Mouse (Mus musculus): ENCODE data around the gene Olfr482.

Olfr482 gene

GRCm38 (mm10) chr7:108097486-108097885 lies at the start of gene Olfr482:
Olfr482 (minus strand) TSS chr7:108097586.
- no peak for DNase-seq (ENCODE audit: low read depth)

DNA sequence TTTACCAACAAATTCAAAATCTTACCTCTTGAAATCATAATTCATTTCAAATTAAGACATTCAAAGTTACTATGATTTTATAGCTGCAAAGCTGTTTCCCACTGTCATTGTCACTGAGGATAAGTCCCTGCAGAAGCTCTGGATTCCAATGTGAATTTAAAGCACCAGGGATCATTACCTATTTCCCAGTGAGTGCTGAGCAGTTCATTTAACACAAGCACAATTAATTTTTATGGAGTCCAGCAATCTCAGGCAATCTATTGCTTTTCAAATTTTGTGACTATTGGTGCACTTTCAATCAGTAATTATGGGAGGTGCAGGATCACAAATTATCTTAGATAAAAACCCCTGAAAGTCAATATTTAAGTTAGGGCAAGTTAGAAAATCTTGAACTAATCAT lies 30.0 kb upstream of the Olfr482 start, which contains the start of gene Olfr484:
Olfr484 (minus strand) TSS at position 101 of the 400 bp plus-strand sequence.
- no peak for DNase-seq (ENCODE audit: low read depth)

GRCm38 (mm10) chr7:108121416-108121815 lies 24.0 kb upstream of the Olfr482 start:
- no peak for DNase-seq (ENCODE audit: low read depth)

GRCm38 (mm10) chr7:108120681-108121080 lies 23.3 kb upstream of the Olfr482 start:
- DNase-seq (ENCODE audit: low read depth), result no peak

- no peak for DNase-seq (ENCODE audit: low read depth)
These were observed 3.2 kb upstream of the Olfr482 start, which contains the start of gene Olfr483 for GRCm38 (mm10) chr7:108100549-108100948. Olfr483 (plus strand) TSS chr7:108100849.

DNA sequence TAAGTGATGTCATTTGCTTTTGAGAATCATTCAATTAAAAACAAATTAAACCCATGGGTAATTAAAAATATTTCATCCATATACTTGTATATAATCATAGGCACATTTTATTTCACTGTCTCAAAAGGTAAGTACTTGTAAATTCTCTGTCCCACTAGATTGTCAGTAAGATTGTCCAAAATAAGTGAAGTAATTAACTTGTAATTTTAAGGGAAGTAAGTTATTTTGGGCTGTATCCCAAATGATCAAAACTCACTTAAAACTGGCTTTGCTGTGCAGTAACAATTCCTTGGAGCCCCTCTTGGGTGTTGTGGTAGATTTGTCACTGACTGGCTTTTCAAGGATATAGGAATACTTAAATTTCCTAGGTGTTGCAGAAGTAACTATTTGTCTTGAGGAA lies 17.8 kb downstream of the Olfr482 start, which contains the start of gene Olfr481:
Olfr481 (plus strand) TSS at position 301 of the 400 bp plus-strand sequence.
- no peak for DNase-seq (ENCODE audit: low read depth)

- no peak for DNase-seq (ENCODE audit: low read depth)
These were observed 30.1 kb downstream of the Olfr482 start, which contains the start of gene Olfr480 for GRCm38 (mm10) chr7:108067246-108067645. Olfr480 (minus strand) TSS chr7:108067346.

DNA sequence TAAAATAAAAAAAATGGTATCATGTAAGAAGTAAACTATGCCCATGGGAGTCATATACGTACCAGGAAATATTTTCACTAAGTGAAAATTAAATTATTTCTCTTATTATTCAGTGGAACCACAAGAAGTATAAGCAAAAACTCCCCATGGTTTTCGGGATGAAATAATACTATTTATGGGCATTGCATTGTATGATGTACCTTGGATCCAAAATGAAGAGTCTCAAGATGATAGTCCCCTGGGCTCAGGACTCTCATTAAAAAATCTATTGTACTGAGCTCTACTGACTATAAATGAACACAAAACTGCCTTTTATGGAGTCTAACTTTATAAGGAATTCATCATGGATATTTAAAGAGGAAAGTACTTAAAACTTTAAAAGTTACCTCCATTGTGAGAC lies 47.0 kb downstream of the Olfr482 start, which contains the start of gene Olfr479:
Olfr479 (plus strand) TSS at position 301 of the 400 bp plus-strand sequence.
- no peak for DNase-seq (ENCODE audit: low read depth)

Measured in c-Kit-positive CD71-negative TER-119-negative erythroid progenitor cells, embryonic 14.5 days (primary cell).